Mouse (Mus musculus) megakaryocyte progenitor cell, adult 5-6 weeks (primary cell): ENCODE data around the gene Pramef20. TPM values are rescaled to one million over a fixed set of nuclear protein-coding genes. Genes with fewer than 3 reads are reported as not detected.
"Not testable (repeated sequence)": the region's sequence is repeated elsewhere in the genome, so short reads cannot be mapped to it uniquely, and the experiment has no call there.

ENCODE experiments used
- ATAC-seq: replicated peaks from 2 replicates; pipeline ENCODE4 v1.8.0; 2016; ENCODE audit warnings: mild to moderate bottlenecking, moderate TSS enrichment, inconsistent platforms; ENCODE audit not compliant: poor library complexity
- total RNA-seq, 2 experiments: library from RNA; stranded (forward) in 1 of 2; stranded (reverse) in 1 of 2; fragments of 157-497, 149-512 nt in 1 of 2; fragments of 200-1000 nt in 1 of 2; gene quantifications; 2 replicates each; pipeline versions ENCODE4 v1.2.3 to v1.2.4; 2015 to 2017

The Pramef20 gene
- total RNA-seq (2015) (not detected in 2 replicates), total RNA-seq (2017) (not detected in 2 replicates)

- no peak for ATAC-seq
These were observed at the start of gene Pramef20 for GRCm38 (mm10) chr4:144377911-144378310. TSS of gene Pramef20 (minus strand) at chr4:144377933.

- ATAC-seq, result peak; percentile 56
These were observed 46.9 kb upstream of the Pramef20 start for GRCm38 (mm10) chr4:144424590-144424989.

GRCm38 (mm10) chr4:144420644-144421043 is 42.9 kb upstream of the Pramef20 start:
- peak; percentile 86 for ATAC-seq

GRCm38 (mm10) chr4:144408290-144408689 is 30.6 kb upstream of the Pramef20 start, which contains the start of gene Pramef12:
TSS of gene Pramef12 (minus strand) at chr4:144408464.
- ATAC-seq, result no peak

GRCm38 (mm10) chr4:144406261-144406660 is 28.5 kb upstream of the Pramef20 start:
- no peak for ATAC-seq

GRCm38 (mm10) chr4:144404456-144405086 is 26.8 kb upstream of the Pramef20 start:
- peak; percentile 81 for ATAC-seq

GRCm38 (mm10) chr4:144402712-144403111 is 25.0 kb upstream of the Pramef20 start:
- peak; percentile 51 for ATAC-seq

- ATAC-seq, result no peak
These were observed 18.6 kb upstream of the Pramef20 start for GRCm38 (mm10) chr4:144396316-144396715.

GRCm38 (mm10) chr4:144357642-144358041 is 20.1 kb downstream of the Pramef20 start, which contains the start of gene Gm13119:
TSS of gene Gm13119 (plus strand) at chr4:144357942.
- ATAC-seq, result not testable (repeated sequence)

GRCm38 (mm10) chr4:144335856-144336255 is 41.9 kb downstream of the Pramef20 start:
- not testable (repeated sequence) for ATAC-seq

- not testable (repeated sequence) for ATAC-seq
These were observed 47.8 kb downstream of the Pramef20 start, which contains the start of gene Gm13128 for GRCm38 (mm10) chr4:144329949-144330348. TSS of gene Gm13128 (plus strand) at chr4:144330249.

Other genes starting within 250 kb of the Pramef20 start
- gene Oog3, start 215.3 kb downstream of the Pramef20 start, total RNA-seq (2015), result not detected in 2 replicates
- not detected in 2 replicates for gene Oog3, start 215.3 kb downstream of the Pramef20 start, total RNA-seq (2017)
- gene Oog2, start 187.2 kb downstream of the Pramef20 start, total RNA-seq (2015), result not detected in 2 replicates
- not detected in 2 replicates for gene Oog2, start 187.2 kb downstream of the Pramef20 start, total RNA-seq (2017)
- gene C87977, start 164.6 kb downstream of the Pramef20 start, total RNA-seq (2015), result not detected in 2 replicates
- not detected in 2 replicates for gene C87977, start 164.6 kb downstream of the Pramef20 start, total RNA-seq (2017)
- not detected in 2 replicates for gene Pramel5, start 97.4 kb downstream of the Pramef20 start, total RNA-seq (2015)
- gene Pramel5, start 97.4 kb downstream of the Pramef20 start, total RNA-seq (2017), result not detected in 2 replicates
- not detected in 2 replicates for gene Gm13128, start 47.7 kb downstream of the Pramef20 start, total RNA-seq (2015)
- not detected in 2 replicates for gene Gm13128, start 47.7 kb downstream of the Pramef20 start, total RNA-seq (2017)
- not detected in 2 replicates for gene Gm13119, start 20.0 kb downstream of the Pramef20 start, total RNA-seq (2015)
- not detected in 2 replicates for gene Gm13119, start 20.0 kb downstream of the Pramef20 start, total RNA-seq (2017)
- gene Pramef12, start 30.5 kb upstream of the Pramef20 start, total RNA-seq (2015), result not detected in 2 replicates
- not detected in 2 replicates for gene Pramef12, start 30.5 kb upstream of the Pramef20 start, total RNA-seq (2017)
- gene 1700012P22Rik, start 60.8 kb upstream of the Pramef20 start, total RNA-seq (2015), result not detected in 2 replicates
- not detected in 2 replicates for gene 1700012P22Rik, start 60.8 kb upstream of the Pramef20 start, total RNA-seq (2017)
- gene Gm9944, start 75.4 kb upstream of the Pramef20 start, total RNA-seq (2015), result not detected in 2 replicates
- not detected in 2 replicates for gene Gm9944, start 75.4 kb upstream of the Pramef20 start, total RNA-seq (2017)
- not detected in 2 replicates for gene Aadacl3, start 85.8 kb upstream of the Pramef20 start, total RNA-seq (2015)
- not detected in 2 replicates for gene Aadacl3, start 85.8 kb upstream of the Pramef20 start, total RNA-seq (2017)
- not detected in 2 replicates for gene 9430007A20Rik, start 141.9 kb upstream of the Pramef20 start, total RNA-seq (2015)
- not detected in 2 replicates for gene 9430007A20Rik, start 141.9 kb upstream of the Pramef20 start, total RNA-seq (2017)
- not detected in 2 replicates for gene Gm13124, start 187.2 kb upstream of the Pramef20 start, total RNA-seq (2015)
- not detected in 2 replicates for gene Gm13124, start 187.2 kb upstream of the Pramef20 start, total RNA-seq (2017)
- not detected in 2 replicates for gene Aadacl4, start 235.8 kb upstream of the Pramef20 start, total RNA-seq (2015)
- gene Aadacl4, start 235.8 kb upstream of the Pramef20 start, total RNA-seq (2017), result not detected in 2 replicates